Mouse (Mus musculus): Measurements from ENCODE around the gene Ece2. TPM values are rescaled to one million over a fixed set of nuclear protein-coding genes. Genes with fewer than 3 reads are reported as not detected.

The Ece2 gene
- polyA plus RNA-seq, 1 experiment, result not detected

DNA sequence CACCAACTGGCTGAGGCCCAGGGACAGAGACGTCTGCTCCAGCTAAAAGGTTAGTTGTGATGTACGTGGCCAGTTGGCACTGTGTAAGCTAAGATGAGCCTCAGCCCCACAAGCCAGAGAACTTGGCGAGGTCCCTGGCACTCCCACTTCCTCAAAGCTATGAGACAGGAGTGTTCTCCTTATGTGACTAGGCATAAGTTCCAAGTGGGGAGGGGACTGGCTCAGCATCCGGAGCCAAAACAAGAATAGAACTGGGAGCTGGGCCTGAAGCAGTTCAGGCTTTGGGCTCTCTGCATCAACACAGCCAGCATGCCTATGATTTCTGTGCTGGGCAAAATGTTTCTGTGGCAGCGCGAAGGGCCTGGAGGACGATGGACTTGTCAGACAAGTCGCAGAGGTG is 65.2 kb downstream of the Ece2 start:
- peak overlapping the region; percentile 50 for H3K4me3 ChIP-seq (ENCODE audit: insufficient read depth, low read depth, low read length)
- peak overlapping the region; percentile 61 for H3K27ac ChIP-seq (replicated peaks; ENCODE audit: low read depth, low read length)
- H3K4me1 ChIP-seq (ENCODE audit: control insufficient read depth, insufficient read depth, insufficient read length, low read length), result peaks cover 6% of the 10 kb centered on the region

GRCm38 (mm10) chr16:20695622-20696323 is 66.1 kb downstream of the Ece2 start:
- Histone ChIP-seq H3K4me1 (ENCODE audit: control insufficient read depth, insufficient read depth, insufficient read length, low read length) (peaks cover 6% of the 10 kb centered on the region), H3K27ac (replicated peaks; ENCODE audit: low read depth, low read length) (peak overlapping the region; percentile 47), H3K4me3 (ENCODE audit: insufficient read depth, low read depth, low read length) (peak overlapping the region; percentile 50)

Other genes starting within 250 kb of the Ece2 start
- 21.2 and 21.3 TPM in 2 replicates for gene Abcc5, start 203.4 kb upstream of the Ece2 start, polyA plus RNA-seq (2012; ENCODE audit: insufficient read depth, insufficient read length, missing spikeins)
- 35.8 and 42.2 TPM in 2 replicates for gene Eif2b5, start 131.0 kb upstream of the Ece2 start, polyA plus RNA-seq (2012; ENCODE audit: insufficient read depth, insufficient read length, missing spikeins)
- gene Dvl3, start 112.8 kb upstream of the Ece2 start, polyA plus RNA-seq (2012; ENCODE audit: insufficient read depth, insufficient read length, missing spikeins), result 19.9 and 25.2 TPM in 2 replicates
- 73.6 and 86.4 TPM in 2 replicates for gene Ap2m1, start 94.3 kb upstream of the Ece2 start, polyA plus RNA-seq (2012; ENCODE audit: insufficient read depth, insufficient read length, missing spikeins)
- gene Abcf3, start 81.3 kb upstream of the Ece2 start, polyA plus RNA-seq (2012; ENCODE audit: insufficient read depth, insufficient read length, missing spikeins), result 43.3 and 44.3 TPM in 2 replicates
- not detected in 2 replicates for gene Vwa5b2, start 40.4 kb upstream of the Ece2 start, polyA plus RNA-seq (2012; ENCODE audit: insufficient read depth, insufficient read length, missing spikeins)
- gene Eef1akmt4, start 18.2 kb upstream of the Ece2 start, polyA plus RNA-seq (2012; ENCODE audit: insufficient read depth, insufficient read length, missing spikeins), result 3.6 and 8.2 TPM in 2 replicates
- gene Gm49333, start 18.2 kb upstream of the Ece2 start, polyA plus RNA-seq (2012; ENCODE audit: insufficient read depth, insufficient read length, missing spikeins), result not detected in 2 replicates
- gene Alg3, start 18.1 kb upstream of the Ece2 start, polyA plus RNA-seq (2012; ENCODE audit: insufficient read depth, insufficient read length, missing spikeins), result 15.9 and 17.3 TPM in 2 replicates
- gene Camk2n2, start 8.5 kb upstream of the Ece2 start, polyA plus RNA-seq (2012; ENCODE audit: insufficient read depth, insufficient read length, missing spikeins), result 0.88 and 4.0 TPM in 2 replicates
- 120 and 145 TPM in 2 replicates for gene Psmd2, start 21.8 kb downstream of the Ece2 start, polyA plus RNA-seq (2012; ENCODE audit: insufficient read depth, insufficient read length, missing spikeins)
- gene Eif4g1, start 38.5 kb downstream of the Ece2 start, polyA plus RNA-seq (2012; ENCODE audit: insufficient read depth, insufficient read length, missing spikeins), result 168 and 178 TPM in 2 replicates
- gene Fam131a, start 63.4 kb downstream of the Ece2 start, polyA plus RNA-seq (2012; ENCODE audit: insufficient read depth, insufficient read length, missing spikeins), result 1.5 and 3.8 TPM in 2 replicates
- 21.2 and 22.7 TPM in 2 replicates for gene Polr2h, start 87.8 kb downstream of the Ece2 start, polyA plus RNA-seq (2012; ENCODE audit: insufficient read depth, insufficient read length, missing spikeins)
- gene Clcn2, start 87.9 kb downstream of the Ece2 start, polyA plus RNA-seq (2012; ENCODE audit: insufficient read depth, insufficient read length, missing spikeins), result 0.67 TPM in 1 of 2 replicates, not detected in the other
- 0.71 and 0.88 TPM in 2 replicates for gene Chrd, start 103.3 kb downstream of the Ece2 start, polyA plus RNA-seq (2012; ENCODE audit: insufficient read depth, insufficient read length, missing spikeins)
- not detected in 2 replicates for gene Thpo, start 104.7 kb downstream of the Ece2 start, polyA plus RNA-seq (2012; ENCODE audit: insufficient read depth, insufficient read length, missing spikeins)

All from brown adipose tissue, adult 24 weeks (tissue).